ENCODE assay signal across 8 mouse cellular contexts in the genomic region with DNA sequence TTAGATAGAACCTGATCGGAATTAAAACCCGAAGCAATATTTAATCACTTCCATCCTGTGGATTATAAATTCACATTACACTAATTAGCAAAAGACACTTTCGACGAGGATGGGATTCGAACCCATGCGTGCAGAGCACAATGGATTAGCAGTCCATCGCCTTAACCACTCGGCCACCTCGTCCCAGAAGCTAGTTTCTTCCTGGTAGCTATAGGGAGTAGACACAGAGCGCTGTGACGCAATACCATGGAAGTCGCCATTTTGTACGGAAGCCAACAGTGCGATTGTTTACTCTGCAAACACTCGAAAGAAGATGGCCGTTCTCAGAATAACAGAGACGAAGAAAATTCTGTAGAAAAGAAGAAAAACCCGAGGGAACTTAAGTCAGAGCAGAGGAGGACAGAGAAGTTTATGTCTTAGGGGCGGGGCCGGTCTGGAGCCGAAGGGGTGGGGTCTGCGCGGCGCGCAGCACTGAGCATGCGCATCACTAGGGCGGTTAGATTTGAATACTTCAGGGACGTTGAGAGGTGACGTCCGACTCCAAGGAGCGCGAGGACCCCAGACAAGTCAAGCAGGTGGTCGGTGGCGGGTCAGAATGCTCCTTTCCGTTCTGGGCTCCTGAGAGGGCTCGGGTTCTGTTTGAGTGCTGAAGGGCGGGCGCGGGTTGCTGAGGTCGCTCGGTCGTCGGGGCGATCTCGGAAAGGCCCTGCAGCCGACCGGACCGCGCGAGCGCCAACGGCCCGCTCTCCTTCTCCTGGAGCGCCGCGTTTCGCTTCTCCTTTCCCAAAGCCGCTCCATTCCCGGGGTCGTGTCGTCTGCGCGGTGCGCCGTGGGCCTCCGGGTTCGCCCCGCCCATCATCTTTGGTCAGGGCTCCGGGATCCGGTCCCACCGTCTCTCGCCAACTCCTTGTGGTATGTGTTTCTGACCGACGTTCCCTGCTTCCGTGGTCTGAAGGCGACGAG. TPM values are rescaled to one million over a fixed set of nuclear protein-coding genes. Genes with fewer than 3 reads are reported as not detected.
DNase-seq lines count a peak whose midpoint lies in the region; ATAC-seq and TF ChIP-seq lines count a peak whose summit lies in the region.

A gene (plus strand): TSS at position 471 of the 963 bp plus-strand sequence.

- H3K36me3 ChIP-seq in embryonic facial prominence, embryonic 13.5 days: peaks cover 5% of the 10 kb centered on the region; the same call in 1 of the 2 replicates
- H3K36me3 ChIP-seq in heart, adult 2 months (ENCODE audit: control insufficient read depth, insufficient read depth, low read length): no peaks in the 10 kb centered on the region
- peaks cover 5% of the 10 kb centered on the region; the same call in 1 of the 2 replicates for H3K36me3 ChIP-seq in limb, embryonic 13.5 days
- H3K36me3 ChIP-seq in midbrain, embryonic 16.5 days (ENCODE audit: control insufficient read depth, insufficient read depth, low read length): no peaks in the 10 kb centered on the region

- peak; percentile 98 for TF ChIP-seq EP300 in heart, adult 2 months (IDR thresholded peaks at IDR 0.05; ENCODE audit: insufficient read depth, low read depth, low read length)

- peak; percentile 93 for DNase-seq in 3134 (ENCODE audit: extremely low read depth, insufficient read length, low spot score)
- DNase-seq in adrenal gland, postnatal 36 days: peak; percentile 88 to 91
- DNase-seq in heart, adult 2 months: peak; percentile 91 to 94
- DNase-seq in kidney, adult 8-10 months: peak; percentile 94 to 99
- peak; percentile 95 to 99 for DNase-seq in spleen, postnatal 10 days (ENCODE audit: low spot score in 2 of 2)

- intact Hi-C loops in heart, adult 2 months (cut with DNase I): loop anchor here (1.0 to 5.0 kb wide), 3 partner anchors 14 to 240 kb away; a partner anchor contains a TSS

- peak within 1 kb of the TSS; percentile 84 for H3K4me3 ChIP-seq in embryonic facial prominence, embryonic 13.5 days
- peak within 1 kb of the TSS; percentile 70 for H3K4me3 ChIP-seq in heart, adult 2 months
- H3K4me3 ChIP-seq in limb, embryonic 13.5 days: peak within 1 kb of the TSS; percentile 87
- peak within 1 kb of the TSS; percentile 55 for H3K4me3 ChIP-seq in midbrain, embryonic 16.5 days (ENCODE audit: low read depth, low read length)

- peaks cover 6% of the 10 kb centered on the region for H3K79me2 ChIP-seq in heart, adult 2 months (replicated peaks; ENCODE audit: control insufficient read depth, insufficient read depth, low read length)

- peak within 1 kb of the TSS; percentile 94 for H3K27ac ChIP-seq in embryonic facial prominence, embryonic 13.5 days
- peak within 1 kb of the TSS; percentile 92 for H3K27ac ChIP-seq in heart, adult 2 months
- peak within 1 kb of the TSS; percentile 79 for H3K27ac ChIP-seq in limb, embryonic 13.5 days
- peak within 1 kb of the TSS; percentile 63 for H3K27ac ChIP-seq in midbrain, embryonic 16.5 days (ENCODE audit: low read length)

- peak; percentile 75 for TF ChIP-seq POLR2A in heart, adult 2 months (IDR thresholded peaks at IDR 0.05; ENCODE audit: insufficient read depth, low read depth, low read length)

- ATAC-seq in embryonic facial prominence, embryonic 13.5 days (ENCODE audit: insufficient number of reproducible peaks, insufficient read depth, low FRiP score, low TSS enrichment, low read depth): peak; percentile 90
- peak; percentile 96 for ATAC-seq in limb, embryonic 13.5 days (ENCODE audit: low FRiP score, low read depth)
- ATAC-seq in midbrain, embryonic 16.5 days: peak; percentile 97

- under 1% methylated on average over 77 of the region's 77 CpGs for WGBS in embryonic facial prominence, embryonic 13.5 days
- WGBS in heart, adult 2 months: under 1% methylated on average over 77 of the region's 77 CpGs
- WGBS in limb, embryonic 13.5 days: under 1% methylated on average over 77 of the region's 77 CpGs
- under 1% methylated on average over 77 of the region's 77 CpGs for WGBS in midbrain, embryonic 16.5 days

- peak within 1 kb of the TSS; percentile 80 for H3K9ac ChIP-seq in embryonic facial prominence, embryonic 13.5 days
- peak within 1 kb of the TSS; percentile 57 for H3K9ac ChIP-seq in heart, adult 2 months (ENCODE audit: low read depth, low read length)
- peak within 1 kb of the TSS; percentile 78 for H3K9ac ChIP-seq in limb, embryonic 13.5 days
- peak within 1 kb of the TSS; percentile 58 for H3K9ac ChIP-seq in midbrain, embryonic 16.5 days (ENCODE audit: low read depth, low read length)

- peak; percentile 21; the same call in 1 of the 2 replicates for TF ChIP-seq CTCF in heart, adult 2 months (IDR thresholded peaks at IDR 0.05)

- no peaks in the 10 kb centered on the region for H3K9me3 ChIP-seq in embryonic facial prominence, embryonic 13.5 days
- no peaks in the 10 kb centered on the region for H3K9me3 ChIP-seq in limb, embryonic 13.5 days
- H3K9me3 ChIP-seq in midbrain, embryonic 16.5 days (replicated peaks; ENCODE audit: control insufficient read depth, low read length, poor library complexity, severe bottlenecking): no peaks in the 10 kb centered on the region

- no peaks in the 10 kb centered on the region for H3K27me3 ChIP-seq in embryonic facial prominence, embryonic 13.5 days
- H3K27me3 ChIP-seq in heart, adult 2 months (ENCODE audit: control insufficient read depth, insufficient read depth, low read length): no peaks in the 10 kb centered on the region
- no peaks in the 10 kb centered on the region for H3K27me3 ChIP-seq in limb, embryonic 13.5 days
- no peaks in the 10 kb centered on the region for H3K27me3 ChIP-seq in midbrain, embryonic 16.5 days (ENCODE audit: control insufficient read depth, insufficient read depth, low read depth, low read length)

- peak within 1 kb of the TSS; percentile 56 for H3K4me2 ChIP-seq in embryonic facial prominence, embryonic 13.5 days
- peak within 1 kb of the TSS; percentile 61 for H3K4me2 ChIP-seq in limb, embryonic 13.5 days (replicated peaks)
- peak within 1 kb of the TSS; percentile 76 for H3K4me2 ChIP-seq in midbrain, embryonic 16.5 days (ENCODE audit: low read length)

- peaks cover 6% of the 10 kb centered on the region; the same call in 1 of the 2 replicates for H3K4me1 ChIP-seq in embryonic facial prominence, embryonic 13.5 days
- no peaks in the 10 kb centered on the region for H3K4me1 ChIP-seq in heart, adult 2 months (ENCODE audit: control insufficient read depth, insufficient read depth, low read length)
- peaks cover 9% of the 10 kb centered on the region for H3K4me1 ChIP-seq in limb, embryonic 13.5 days
- peaks cover 6% of the 10 kb centered on the region for H3K4me1 ChIP-seq in midbrain, embryonic 16.5 days (ENCODE audit: control insufficient read depth, insufficient read depth, low read length)

RNA-seq across cellular contexts. Expression of the gene that starts here (rescaled TPM):
- total RNA-seq in adrenal gland, postnatal 36 days (2021): 1 to 10 TPM; 2.1 to 2.4 TPM
- 56.7 and 58.6 TPM in 2 replicates for polyA plus RNA-seq in embryonic facial prominence, embryonic 13.5 days (2015; fragmentation: Nextera tagmentation; extraction: Ambion mirVana)
- total RNA-seq in heart, adult 2 months (2021): under 1 TPM; 0.39 to 0.48 TPM
- polyA plus RNA-seq in heart, adult 2 months (2012; rRNA removed): 0.02 and 0.06 TPM in 2 replicates
- polyA plus RNA-seq in limb, embryonic 13.5 days (2015; fragmentation: Nextera tagmentation; extraction: Ambion mirVana): 54.7 and 56.3 TPM in 2 replicates
- 4.5 and 8.4 TPM in 2 replicates for polyA plus RNA-seq in midbrain, embryonic 16.5 days (2015; fragmentation: Nextera tagmentation; extraction: Ambion mirVana)

Comparison
In these comparisons a context has a peak if more than half of its experiments do, and no peak if none do; other contexts are left out.
1. Peak in every context shown above with its lines: DNase-seq, ATAC-seq, H3K4me3 ChIP-seq and H3K27ac ChIP-seq.
2. Peak in DNase-seq, H3K4me3 ChIP-seq, H3K27ac ChIP-seq and H3K9ac ChIP-seq in heart, adult 2 months; RNA of the gene not detected or under 1 TPM.